In the genomic region with DNA sequence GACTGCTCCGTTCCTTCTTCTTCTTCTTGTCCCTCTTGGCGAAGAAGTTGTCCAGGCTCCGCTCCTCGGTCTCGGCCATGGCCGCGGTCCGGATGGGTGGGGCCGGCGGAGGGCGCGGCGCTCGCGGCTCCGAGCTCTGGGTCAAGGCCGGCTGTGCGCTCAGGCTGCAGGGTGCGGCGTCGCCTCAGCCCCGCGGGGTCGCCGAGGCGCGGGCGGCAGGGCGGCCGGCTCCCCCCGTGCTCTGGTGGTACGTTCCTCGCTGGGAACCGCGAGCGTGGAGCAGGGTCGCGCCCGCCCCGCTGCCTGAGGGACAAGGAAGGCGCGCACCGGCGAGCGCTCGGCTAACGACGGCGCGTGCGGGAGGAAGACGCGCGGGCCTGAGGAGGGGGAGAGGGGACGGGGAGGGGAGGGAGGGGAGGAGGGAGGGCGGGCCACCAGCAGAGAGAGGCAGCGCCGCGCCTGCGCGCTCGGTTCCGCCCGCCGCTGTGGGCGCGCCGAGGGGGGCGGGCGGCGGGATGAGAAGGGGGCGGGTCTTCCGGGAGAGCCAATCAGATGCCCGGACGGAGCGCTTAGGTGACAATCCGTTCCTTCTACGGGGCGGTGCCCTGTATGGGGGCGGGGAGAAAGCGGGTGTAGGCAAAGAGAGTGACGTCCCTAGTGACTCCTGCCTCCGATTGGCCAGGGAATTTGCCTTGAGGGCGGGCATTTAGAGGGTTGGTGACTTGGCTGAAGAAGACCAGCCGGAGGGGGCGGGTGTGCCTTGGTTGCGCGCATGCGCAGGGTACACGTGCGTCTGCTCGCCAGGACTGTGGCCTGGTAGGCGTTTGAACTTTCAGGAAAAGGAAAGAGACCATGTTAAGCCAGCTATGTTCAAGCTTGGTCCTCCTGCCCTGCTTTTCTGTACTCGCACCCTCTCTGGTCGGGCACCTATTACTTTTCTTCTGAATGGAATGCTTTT, we compare ENCODE assay signal across 8 mouse cellular contexts. TPM values are rescaled to one million over a fixed set of nuclear protein-coding genes. Genes with fewer than 3 reads are reported as not detected.
DNase-seq lines count a peak whose midpoint lies in the region; ATAC-seq lines count a peak whose summit lies in the region.

A gene (minus strand): TSS at position 551 of the 958 bp plus-strand sequence.

- peak; percentile 100 for DNase-seq in CD4-positive, CD25-positive, alpha-beta regulatory T cell, adult 2 months (ENCODE audit: low read depth, low spot score)
- peak; percentile 99 for DNase-seq in fat pad, adult 2 months (ENCODE audit: extremely low read depth, low read depth, low spot score)
- DNase-seq in kidney, postnatal 10 days = peak; percentile 99
- DNase-seq in natural killer cell, adult 2 months (ENCODE audit: low spot score in 2 of 2) = peak; percentile 100

- no peaks in the 10 kb centered on the region for H3K9me3 ChIP-seq in heart, embryonic 13.5 days
- H3K9me3 ChIP-seq in liver, embryonic 12.5 days (replicated peaks) = no peaks in the 10 kb centered on the region
- no peaks in the 10 kb centered on the region for H3K9me3 ChIP-seq in stomach, embryonic 15.5 days

- peak within 1 kb of the TSS; percentile 76 for H3K4me3 ChIP-seq in brown adipose tissue, adult 24 weeks (ENCODE audit: insufficient read depth, low read depth, low read length)
- H3K4me3 ChIP-seq in heart, embryonic 13.5 days = peak within 1 kb of the TSS; percentile 80
- peak within 1 kb of the TSS; percentile 90 for H3K4me3 ChIP-seq in liver, embryonic 12.5 days
- peak within 1 kb of the TSS; percentile 80 for H3K4me3 ChIP-seq in stomach, embryonic 15.5 days (replicated peaks)

- H3K27me3 ChIP-seq in heart, embryonic 13.5 days (replicated peaks) = no peaks in the 10 kb centered on the region
- no peaks in the 10 kb centered on the region for H3K27me3 ChIP-seq in liver, embryonic 12.5 days (replicated peaks)
- H3K27me3 ChIP-seq in stomach, embryonic 15.5 days (replicated peaks) = no peaks in the 10 kb centered on the region

- H3K36me3 ChIP-seq in heart, embryonic 13.5 days = peaks cover 41% of the 10 kb centered on the region
- peaks cover 31% of the 10 kb centered on the region for H3K36me3 ChIP-seq in liver, embryonic 12.5 days
- H3K36me3 ChIP-seq in stomach, embryonic 15.5 days = no peaks in the 10 kb centered on the region

- H3K4me2 ChIP-seq in heart, embryonic 13.5 days = peak within 1 kb of the TSS; percentile 86
- H3K4me2 ChIP-seq in liver, embryonic 12.5 days = peak within 1 kb of the TSS; percentile 95
- H3K4me2 ChIP-seq in stomach, embryonic 15.5 days = peak within 1 kb of the TSS; percentile 76

- H3K9ac ChIP-seq in heart, embryonic 13.5 days = peak within 1 kb of the TSS; percentile 98
- H3K9ac ChIP-seq in liver, embryonic 12.5 days = peak within 1 kb of the TSS; percentile 98
- H3K9ac ChIP-seq in stomach, embryonic 15.5 days = peak within 1 kb of the TSS; percentile 84

- ATAC-seq in heart, embryonic 13.5 days (ENCODE audit: extremely low read depth, insufficient number of reproducible peaks, low FRiP score, low TSS enrichment) = peak; percentile 97
- ATAC-seq in liver, embryonic 12.5 days = peak; percentile 96
- peak; percentile 98 for ATAC-seq in stomach, embryonic 15.5 days (ENCODE audit: insufficient read depth, low FRiP score, low read depth)

- WGBS in heart, embryonic 13.5 days = 3% methylated on average over 80 of the region's 95 CpGs
- WGBS in liver, embryonic 12.5 days (ENCODE audit: insufficient replicate concordance) = 2% methylated on average over 90 of the region's 95 CpGs
- 3% methylated on average over 75 of the region's 95 CpGs for WGBS in stomach, embryonic 15.5 days

- peak within 1 kb of the TSS; percentile 84 for H3K27ac ChIP-seq in brown adipose tissue, adult 24 weeks (replicated peaks; ENCODE audit: low read depth, low read length)
- peak within 1 kb of the TSS; percentile 98 for H3K27ac ChIP-seq in heart, embryonic 13.5 days (replicated peaks)
- H3K27ac ChIP-seq in liver, embryonic 12.5 days = peak within 1 kb of the TSS; percentile 97
- H3K27ac ChIP-seq in stomach, embryonic 15.5 days = peak within 1 kb of the TSS; percentile 97

- no peaks in the 10 kb centered on the region for H3K4me1 ChIP-seq in brown adipose tissue, adult 24 weeks (ENCODE audit: control insufficient read depth, insufficient read depth, insufficient read length, low read length)
- H3K4me1 ChIP-seq in heart, embryonic 13.5 days = peaks cover 53% of the 10 kb centered on the region
- H3K4me1 ChIP-seq in liver, embryonic 12.5 days = peaks cover 44% of the 10 kb centered on the region
- H3K4me1 ChIP-seq in stomach, embryonic 15.5 days = peaks cover 7% of the 10 kb centered on the region

RNA-seq across cellular contexts. Expression of the gene that starts here (rescaled TPM):
- polyA plus RNA-seq in brown adipose tissue, adult 24 weeks (2012; ENCODE audit: insufficient read depth, insufficient read length, missing spikeins) = 64.4 and 77.2 TPM in 2 replicates
- 87.5 and 92.2 TPM in 2 replicates for polyA plus RNA-seq in heart, embryonic 13.5 days (2015; fragmentation: Nextera tagmentation; extraction: Ambion mirVana)
- 71.7 and 76.4 TPM in 2 replicates for polyA plus RNA-seq in liver, embryonic 12.5 days (2016; fragmentation: Nextera tagmentation; extraction: Ambion mirVana)
- 90.6 and 98.6 TPM in 2 replicates for polyA plus RNA-seq in stomach, embryonic 15.5 days (2015; fragmentation: Nextera tagmentation; extraction: Ambion mirVana)

Comparison
In these comparisons a context has a peak if more than half of its experiments do, and no peak if none do; other contexts are left out.
1. Peak in every context shown above with its lines: DNase-seq, ATAC-seq, H3K4me3 ChIP-seq and H3K27ac ChIP-seq.